Mouse (Mus musculus): ENCODE data around the gene Pnmal1. TPM values are rescaled to one million over a fixed set of nuclear protein-coding genes. Genes with fewer than 3 reads are reported as not detected.

Pnmal1 gene
- polyA plus RNA-seq, 1 experiment from 2014 or later: 23.7 TPM

- Histone ChIP-seq H3K27me3 (ENCODE audit: control insufficient read depth, insufficient read depth, low read length) (no peaks in the 10 kb centered on the region), H3K9ac (ENCODE audit: low read length) (no peak overlapping the region), H3K4me2 (no peak overlapping the region), H3K4me1 (ENCODE audit: control insufficient read depth, insufficient read depth, low read length) (peaks cover 23% of the 10 kb centered on the region), H3K9me3 (ENCODE audit: control insufficient read depth, low read length) (no peaks in the 10 kb centered on the region), H3K27ac (ENCODE audit: low read depth, low read length) (no peak overlapping the region), H3K36me3 (ENCODE audit: control insufficient read depth, insufficient read depth, low read length) (peaks cover 23% of the 10 kb centered on the region), H3K4me3 (ENCODE audit: low read depth, low read length) (no peak overlapping the region)
- DNase-seq (ENCODE audit: low spot score, missing footprints) (no peak), ATAC-seq (ENCODE audit: low FRiP score) (no peak)
- 84% methylated on average over 11 of the region's 11 CpGs for WGBS
These were observed 42.0 kb upstream of the Pnmal1 start for GRCm38 (mm10) chr7:16917447-16917846.

- Histone ChIP-seq H3K9ac (ENCODE audit: low read length) (no peak overlapping the region), H3K36me3 (ENCODE audit: control insufficient read depth, insufficient read depth, low read length) (peaks cover 23% of the 10 kb centered on the region), H3K9me3 (ENCODE audit: control insufficient read depth, low read length) (no peaks in the 10 kb centered on the region), H3K4me2 (no peak overlapping the region), H3K27me3 (ENCODE audit: control insufficient read depth, insufficient read depth, low read length) (no peaks in the 10 kb centered on the region), H3K4me1 (ENCODE audit: control insufficient read depth, insufficient read depth, low read length) (peaks cover 29% of the 10 kb centered on the region), H3K4me3 (ENCODE audit: low read depth, low read length) (no peak overlapping the region), H3K27ac (ENCODE audit: low read depth, low read length) (no peak overlapping the region)
- WGBS: 90% methylated on average over 9 of the region's 9 CpGs
- ATAC-seq (ENCODE audit: low FRiP score) (no peak), DNase-seq (ENCODE audit: low spot score, missing footprints) (no peak)
These were observed 41.5 kb upstream of the Pnmal1 start for GRCm38 (mm10) chr7:16918014-16918413.

GRCm38 (mm10) chr7:16918670-16919069 lies 40.8 kb upstream of the Pnmal1 start:
- no peak overlapping the region for H3K9ac ChIP-seq (ENCODE audit: low read length)

GRCm38 (mm10) chr7:16919395-16920149 lies 39.9 kb upstream of the Pnmal1 start:
- Histone ChIP-seq H3K4me1 (ENCODE audit: control insufficient read depth, insufficient read depth, low read length) (peaks cover 30% of the 10 kb centered on the region), H3K4me2 (no peak overlapping the region), H3K27me3 (ENCODE audit: control insufficient read depth, insufficient read depth, low read length) (no peaks in the 10 kb centered on the region), H3K9me3 (ENCODE audit: control insufficient read depth, low read length) (no peaks in the 10 kb centered on the region), H3K9ac (ENCODE audit: low read length) (peak overlapping the region; percentile 24; the same call in 1 of the 2 replicates), H3K36me3 (ENCODE audit: control insufficient read depth, insufficient read depth, low read length) (peaks cover 23% of the 10 kb centered on the region), H3K4me3 (ENCODE audit: low read depth, low read length) (no peak overlapping the region), H3K27ac (ENCODE audit: low read depth, low read length) (no peak overlapping the region)
- WGBS: 91% methylated on average over 13 of the region's 13 CpGs
- no peak for ATAC-seq (ENCODE audit: low FRiP score)
- DNase-seq (ENCODE audit: low spot score, missing footprints): no peak

More at GRCm38 (mm10) chr7:16918670-16919069, 40.8 kb upstream of the Pnmal1 start:
- WGBS: 86% methylated on average over 3 of the region's 3 CpGs
- peaks cover 30% of the 10 kb centered on the region for H3K4me1 ChIP-seq (ENCODE audit: control insufficient read depth, insufficient read depth, low read length)
- no peaks in the 10 kb centered on the region for H3K9me3 ChIP-seq (ENCODE audit: control insufficient read depth, low read length)
- no peak overlapping the region for H3K4me2 ChIP-seq
- no peak overlapping the region for H3K27ac ChIP-seq (ENCODE audit: low read depth, low read length)
- no peak overlapping the region for H3K4me3 ChIP-seq (ENCODE audit: low read depth, low read length)
- ATAC-seq (ENCODE audit: low FRiP score) (no peak), DNase-seq (ENCODE audit: low spot score, missing footprints) (no peak)
- no peaks in the 10 kb centered on the region for H3K27me3 ChIP-seq (ENCODE audit: control insufficient read depth, insufficient read depth, low read length)
- H3K36me3 ChIP-seq (ENCODE audit: control insufficient read depth, insufficient read depth, low read length): peaks cover 23% of the 10 kb centered on the region

- whole genome bisulfite sequencing: 86% methylated on average over 7 of the region's 7 CpGs
- Histone ChIP-seq H3K4me2 (no peak overlapping the region; the same call in 1 of the 2 replicates), H3K4me3 (ENCODE audit: low read depth, low read length) (no peak overlapping the region), H3K36me3 (ENCODE audit: control insufficient read depth, insufficient read depth, low read length) (peaks cover 23% of the 10 kb centered on the region), H3K27ac (ENCODE audit: low read depth, low read length) (no peak overlapping the region), H3K4me1 (ENCODE audit: control insufficient read depth, insufficient read depth, low read length) (peaks cover 30% of the 10 kb centered on the region), H3K9me3 (ENCODE audit: control insufficient read depth, low read length) (no peaks in the 10 kb centered on the region), H3K9ac (ENCODE audit: low read length) (peak overlapping the region; percentile 24; the same call in 1 of the 2 replicates), H3K27me3 (ENCODE audit: control insufficient read depth, insufficient read depth, low read length) (no peaks in the 10 kb centered on the region)
- no peak for DNase-seq (ENCODE audit: low spot score, missing footprints)
- ATAC-seq (ENCODE audit: low FRiP score): no peak
These were observed 39.3 kb upstream of the Pnmal1 start for GRCm38 (mm10) chr7:16920150-16920579.

GRCm38 (mm10) chr7:16920818-16921791 lies 38.4 kb upstream of the Pnmal1 start:
- ATAC-seq (ENCODE audit: low FRiP score): no peak

GRCm38 (mm10) chr7:16921881-16922335 lies 37.6 kb upstream of the Pnmal1 start:
- peaks cover 10% of the 10 kb centered on the region for H3K36me3 ChIP-seq (ENCODE audit: control insufficient read depth, insufficient read depth, low read length)
- ATAC-seq (ENCODE audit: low FRiP score): no peak

More at GRCm38 (mm10) chr7:16920818-16921791, 38.4 kb upstream of the Pnmal1 start:
- Histone ChIP-seq H3K36me3 (ENCODE audit: control insufficient read depth, insufficient read depth, low read length) (peaks cover 17% of the 10 kb centered on the region), H3K9me3 (ENCODE audit: control insufficient read depth, low read length) (no peaks in the 10 kb centered on the region), H3K27ac (ENCODE audit: low read depth, low read length) (peak overlapping the region; percentile 57), H3K27me3 (ENCODE audit: control insufficient read depth, insufficient read depth, low read length) (no peaks in the 10 kb centered on the region), H3K9ac (ENCODE audit: low read length) (peak overlapping the region; percentile 97), H3K4me1 (ENCODE audit: control insufficient read depth, insufficient read depth, low read length) (peaks cover 30% of the 10 kb centered on the region), H3K4me2 (peak overlapping the region; percentile 93), H3K4me3 (ENCODE audit: low read depth, low read length) (peak overlapping the region; percentile 76)
- DNase-seq (ENCODE audit: low spot score, missing footprints): peak; percentile 89
- WGBS: 51% methylated on average over 21 of the region's 21 CpGs

GRCm38 (mm10) chr7:16922360-16922973 lies 37.0 kb upstream of the Pnmal1 start:
- peaks cover 30% of the 10 kb centered on the region for H3K4me1 ChIP-seq (ENCODE audit: control insufficient read depth, insufficient read depth, low read length)
- ATAC-seq (ENCODE audit: low FRiP score): no peak
- DNase-seq (ENCODE audit: low spot score, missing footprints): no peak

More at GRCm38 (mm10) chr7:16921881-16922335, 37.6 kb upstream of the Pnmal1 start:
- H3K9ac ChIP-seq (ENCODE audit: low read length): peak overlapping the region; percentile 97
- H3K4me2 ChIP-seq: peak overlapping the region; percentile 93
- DNase-seq (ENCODE audit: low spot score, missing footprints): no peak
- no peaks in the 10 kb centered on the region for H3K27me3 ChIP-seq (ENCODE audit: control insufficient read depth, insufficient read depth, low read length)
- peak overlapping the region; percentile 76 for H3K4me3 ChIP-seq (ENCODE audit: low read depth, low read length)
- peak overlapping the region; percentile 57; the same call in 1 of the 2 replicates for H3K27ac ChIP-seq (ENCODE audit: low read depth, low read length)
- 77% methylated on average over 6 of the region's 6 CpGs for WGBS
- peaks cover 30% of the 10 kb centered on the region for H3K4me1 ChIP-seq (ENCODE audit: control insufficient read depth, insufficient read depth, low read length)
- H3K9me3 ChIP-seq (ENCODE audit: control insufficient read depth, low read length): no peaks in the 10 kb centered on the region

More at GRCm38 (mm10) chr7:16922360-16922973, 37.0 kb upstream of the Pnmal1 start:
- peaks cover 10% of the 10 kb centered on the region for H3K36me3 ChIP-seq (ENCODE audit: control insufficient read depth, insufficient read depth, low read length)
- peak overlapping the region; percentile 97 for H3K9ac ChIP-seq (ENCODE audit: low read length)
- no peaks in the 10 kb centered on the region for H3K9me3 ChIP-seq (ENCODE audit: control insufficient read depth, low read length)
- H3K4me2 ChIP-seq: peak overlapping the region; percentile 93
- peak overlapping the region; percentile 57; the same call in 1 of the 2 replicates for H3K27ac ChIP-seq (ENCODE audit: low read depth, low read length)
- no peaks in the 10 kb centered on the region for H3K27me3 ChIP-seq (ENCODE audit: control insufficient read depth, insufficient read depth, low read length)
- peak overlapping the region; percentile 76 for H3K4me3 ChIP-seq (ENCODE audit: low read depth, low read length)
- WGBS: 49% methylated on average over 10 of the region's 10 CpGs
